Mouse (Mus musculus) ovary, postnatal 36 days (tissue): Measurements from ENCODE around the gene Plekhj1.

Experiments used
- DNase-seq: peaks from one replicate; pipeline ENCODE4 v3.0.0; 2022; ENCODE audit warnings: low spot score, mixed read lengths

The Plekhj1 gene

DNA sequence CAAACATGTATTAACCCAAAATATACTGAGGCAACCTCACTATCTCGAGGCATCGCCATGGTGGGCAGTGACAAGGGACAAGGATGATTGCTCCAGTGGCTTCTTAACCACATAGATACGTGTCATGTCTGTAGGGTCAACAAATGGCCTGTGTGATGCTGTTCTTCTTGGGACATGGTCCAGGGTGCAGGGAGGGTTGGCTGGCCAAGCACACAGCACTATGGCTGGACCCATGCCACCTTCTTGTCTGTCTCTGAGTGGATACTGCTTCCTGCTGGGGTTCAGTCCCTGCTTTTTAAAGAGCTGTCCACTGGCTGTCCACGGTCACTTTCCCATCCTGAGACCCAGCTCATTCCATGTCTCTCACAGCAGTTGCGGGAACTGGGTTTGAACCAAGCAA lies 21.3 kb downstream of the Plekhj1 start:
- no peak for DNase-seq

DNA sequence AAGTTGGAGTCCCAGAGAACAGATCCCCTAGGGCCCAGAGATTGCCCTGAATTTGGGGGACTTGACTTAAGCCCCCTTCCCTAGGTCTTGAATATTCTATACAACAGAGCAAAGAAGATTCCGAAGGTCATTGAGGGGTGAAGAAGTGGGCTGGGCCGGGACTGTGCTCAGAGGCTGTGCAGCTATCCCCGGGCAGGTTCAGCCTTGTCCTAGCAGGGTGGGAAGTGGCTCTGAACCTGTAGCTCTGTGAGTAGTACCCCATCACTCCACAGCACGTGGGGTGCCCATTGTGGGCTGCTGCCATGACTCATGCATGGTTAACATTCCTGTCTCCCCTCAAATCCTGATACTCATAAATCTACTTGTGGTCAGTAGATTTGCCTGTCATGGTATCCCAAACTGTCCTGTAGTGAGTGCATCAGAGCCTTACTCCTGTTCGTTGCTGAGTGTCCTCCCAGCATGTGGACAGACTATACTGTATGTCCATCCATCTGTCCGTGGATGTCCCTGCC lies 22.0 kb downstream of the Plekhj1 start:
- DNase-seq: no peak

GRCm38 (mm10) chr10:80775731-80776130 lies 22.7 kb downstream of the Plekhj1 start:
- no peak for DNase-seq

DNA sequence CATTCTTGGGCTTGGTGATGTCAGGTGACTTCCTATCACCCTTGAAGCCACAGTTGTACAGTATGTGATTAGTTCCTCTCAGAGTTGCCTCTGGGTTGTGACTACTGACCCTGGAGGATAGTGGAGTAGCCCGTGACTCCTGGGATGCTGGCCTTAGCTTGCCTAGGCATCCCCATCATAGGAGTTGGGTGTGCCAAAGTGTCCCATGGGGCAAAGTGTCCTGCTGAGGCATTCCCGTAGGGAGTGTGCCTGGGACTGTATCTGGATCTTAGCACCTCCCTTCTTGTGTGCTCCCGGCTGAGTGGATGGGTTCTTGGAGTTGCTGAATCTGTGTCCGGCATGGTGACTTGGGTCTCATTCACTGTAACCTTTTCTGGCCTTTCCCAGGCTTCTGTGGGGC lies 23.4 kb downstream of the Plekhj1 start:
- no peak for DNase-seq

DNA sequence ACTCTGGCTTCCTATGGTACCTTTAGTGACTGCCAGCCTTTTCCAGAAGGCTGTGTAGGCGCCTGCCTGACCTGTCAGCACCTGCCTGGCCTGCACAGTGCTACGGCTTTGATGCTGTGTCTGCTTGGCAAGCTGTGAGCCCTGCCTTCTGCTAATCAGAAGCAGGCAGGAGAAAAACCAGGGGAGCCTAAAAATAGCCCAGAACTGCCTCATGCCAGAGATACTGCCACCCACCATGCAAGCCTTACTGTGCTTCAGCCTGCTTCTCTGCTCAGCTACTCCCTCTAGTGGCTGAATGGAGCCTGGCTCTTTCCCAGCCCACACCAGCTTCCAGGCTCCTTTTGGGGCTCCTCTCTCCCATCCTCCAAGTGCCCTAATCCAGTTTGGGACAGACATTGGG lies 23.9 kb downstream of the Plekhj1 start:
- DNase-seq: peak; percentile 67

- DNase-seq: no peak
These were observed 24.6 kb downstream of the Plekhj1 start for GRCm38 (mm10) chr10:80773816-80774215.

DNA sequence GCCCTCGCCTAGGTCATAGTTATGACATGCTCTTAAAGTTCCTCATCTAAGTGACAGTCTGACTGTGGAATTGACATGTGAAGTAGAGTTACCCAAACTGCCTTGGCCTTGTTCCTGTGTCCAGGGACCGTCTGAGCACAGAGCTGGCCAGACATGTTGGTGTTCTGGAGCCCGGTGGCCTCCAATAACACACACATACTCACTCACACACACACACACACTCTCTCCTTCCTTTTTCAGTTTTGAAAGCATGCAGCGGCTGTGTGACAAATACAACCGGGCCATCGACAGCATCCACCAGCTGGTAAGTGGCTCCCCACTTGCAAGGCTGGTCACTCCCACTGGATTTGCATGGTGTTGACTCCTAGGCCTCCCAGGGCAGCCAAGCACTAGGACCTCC lies 30.1 kb downstream of the Plekhj1 start:
- DNase-seq: no peak

- no peak for DNase-seq
These were observed 32.1 kb downstream of the Plekhj1 start for GRCm38 (mm10) chr10:80766161-80766815.

DNA sequence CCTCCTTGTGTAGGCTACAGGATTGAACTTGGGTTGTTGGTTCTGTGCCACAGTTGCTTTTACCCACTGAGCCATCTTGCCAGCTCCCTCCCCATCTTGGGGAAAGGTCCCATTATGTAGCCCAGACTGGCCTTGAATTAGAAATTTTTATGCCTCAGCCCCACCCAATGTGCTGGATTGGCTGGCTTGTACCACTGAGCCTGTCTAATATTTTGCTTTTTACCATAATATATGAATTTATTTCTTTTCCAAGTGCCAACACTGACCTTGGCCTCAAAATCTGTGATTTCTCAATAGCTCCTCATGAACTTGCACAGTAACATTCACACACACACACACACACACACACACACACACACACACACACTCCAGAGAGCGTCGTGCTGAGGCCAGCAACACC lies 32.7 kb downstream of the Plekhj1 start:
- no peak for DNase-seq

DNA sequence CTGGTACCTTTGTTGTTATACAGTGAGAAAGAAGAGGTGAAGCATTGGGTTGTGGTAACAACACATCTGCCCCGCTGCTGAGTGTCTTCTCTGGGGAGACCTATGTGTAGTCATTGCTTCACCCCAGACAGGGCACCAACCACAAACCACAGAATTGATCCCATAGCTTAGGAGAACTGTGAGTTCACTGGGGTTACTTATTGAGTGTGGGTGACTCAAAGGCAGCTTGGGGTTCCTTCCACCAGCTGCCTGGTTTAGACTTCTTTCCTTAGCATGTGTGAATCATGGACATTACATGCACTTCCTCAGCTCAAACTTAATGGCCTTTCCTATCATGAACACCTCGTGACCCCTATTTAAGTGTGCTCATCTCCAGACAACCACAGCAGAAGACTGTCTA lies 34.9 kb downstream of the Plekhj1 start:
- no peak for DNase-seq

GRCm38 (mm10) chr10:80761821-80762220 lies 36.6 kb downstream of the Plekhj1 start:
- no peak for DNase-seq

DNA sequence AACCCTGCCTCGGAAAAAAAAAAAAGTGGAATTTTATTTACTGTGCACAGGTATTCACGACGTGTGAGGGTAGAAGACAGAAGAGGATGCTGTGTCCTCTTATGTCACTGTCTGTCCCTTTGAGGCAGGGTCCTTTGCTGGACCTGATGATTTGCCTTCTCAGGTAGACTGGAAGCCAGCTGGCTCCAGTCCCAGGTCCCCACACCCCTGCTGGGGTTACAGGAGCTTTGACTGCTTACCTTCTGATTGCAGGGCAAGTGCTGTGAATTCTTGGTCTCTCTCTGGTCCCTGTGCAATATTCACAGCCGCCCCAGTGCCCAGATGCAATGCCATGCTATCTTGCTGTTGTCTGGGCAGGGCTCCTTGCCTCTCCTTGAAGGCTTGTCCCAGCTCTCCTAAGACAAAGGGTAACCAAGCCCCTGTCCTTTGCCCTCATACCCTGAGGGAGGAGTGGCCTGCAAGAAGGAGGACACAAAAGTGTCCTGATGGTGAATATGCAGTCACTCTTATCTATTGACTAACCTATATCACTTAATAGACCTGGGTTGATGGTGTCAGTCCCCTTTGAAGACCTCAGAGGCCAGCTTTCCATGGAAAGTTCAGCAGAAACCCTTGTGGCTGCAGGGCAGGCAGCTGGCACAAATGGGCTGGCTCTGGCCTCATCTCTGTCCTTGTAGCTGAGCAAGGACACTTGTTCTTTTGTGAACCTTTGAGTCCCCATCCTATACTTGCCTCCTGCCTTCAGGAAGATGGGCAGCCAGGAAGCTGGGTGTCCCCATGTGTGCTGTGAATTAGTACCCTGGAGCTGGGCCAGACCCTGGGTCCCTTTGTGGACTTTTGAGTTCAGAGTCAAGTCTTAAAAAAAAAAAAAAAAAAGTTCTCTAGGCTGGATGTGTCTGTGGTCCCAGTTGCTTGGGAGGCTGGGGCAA lies 37.6 kb downstream of the Plekhj1 start:
- DNase-seq: no peak

- DNase-seq: no peak
These were observed 39.8 kb downstream of the Plekhj1 start for GRCm38 (mm10) chr10:80758651-80759050.

GRCm38 (mm10) chr10:80757717-80758116 lies 40.7 kb downstream of the Plekhj1 start:
- DNase-seq: peak; percentile 75

GRCm38 (mm10) chr10:80756967-80757366 lies 41.5 kb downstream of the Plekhj1 start:
- DNase-seq: no peak

GRCm38 (mm10) chr10:80756509-80756908 lies 41.9 kb downstream of the Plekhj1 start:
- no peak for DNase-seq

DNA sequence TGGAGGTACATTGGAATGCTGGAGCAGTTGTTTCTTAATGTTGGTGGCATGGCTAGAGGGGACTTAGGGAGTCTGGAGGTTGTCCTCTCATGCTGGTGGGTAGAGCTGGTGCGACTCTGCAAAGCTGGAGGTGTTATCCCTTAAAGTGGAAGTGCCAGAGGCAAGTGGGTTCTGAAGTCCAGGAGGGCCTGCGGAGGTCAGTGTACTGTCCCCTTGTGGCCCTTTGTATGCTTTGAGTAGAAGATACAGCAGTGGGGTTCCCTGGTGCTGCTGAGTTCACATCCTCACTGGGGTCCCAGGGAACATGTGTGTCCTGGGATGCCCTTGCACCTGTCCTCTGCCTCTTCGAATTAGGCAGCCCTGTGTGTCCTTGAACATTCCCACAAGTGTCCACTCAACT lies 42.3 kb downstream of the Plekhj1 start:
- no peak for DNase-seq

GRCm38 (mm10) chr10:80755291-80756015 lies 43.0 kb downstream of the Plekhj1 start:
- DNase-seq: no peak

DNA sequence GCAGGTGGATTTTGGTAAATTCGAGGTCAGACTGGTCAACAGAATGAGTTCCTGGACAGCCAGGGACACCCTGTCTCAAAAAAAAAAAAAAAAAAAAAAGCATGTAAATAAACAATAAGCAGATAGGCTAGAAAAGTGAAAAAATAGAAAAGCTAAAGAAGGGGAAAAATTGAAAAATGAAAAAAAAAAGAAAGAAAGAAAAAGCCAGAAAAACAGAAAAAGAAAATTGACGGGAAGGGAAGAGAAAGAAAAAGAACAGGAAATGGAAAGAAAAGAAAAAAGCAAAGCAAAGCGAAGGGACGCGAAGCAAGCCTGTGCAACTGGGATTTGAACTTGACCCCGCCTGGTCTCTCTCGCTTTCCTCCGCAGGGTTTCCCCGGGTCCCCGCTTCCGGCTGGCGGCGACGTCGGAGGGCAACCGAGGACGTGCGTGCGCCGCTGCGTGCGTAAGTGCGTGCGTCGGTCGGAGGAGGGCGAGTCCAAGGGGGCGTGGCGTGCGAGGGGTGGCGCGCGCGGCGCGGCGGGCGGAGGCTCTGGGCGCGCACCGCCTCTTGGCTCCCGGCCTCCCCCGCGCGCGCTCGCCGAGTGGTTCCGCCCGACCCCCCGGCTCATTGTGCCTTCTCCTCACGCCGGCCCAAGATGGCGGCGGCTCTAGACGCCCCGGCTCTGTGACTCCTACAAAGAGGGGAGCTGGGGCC lies 43.7 kb downstream of the Plekhj1 start, which contains the start of gene Dot1l:
Gene Dot1l, plus strand, starts transcription at position 613 of the 697 bp plus-strand sequence.
- DNase-seq: peak; percentile 99

- DNase-seq: peak; percentile 68
These were observed 46.3 kb downstream of the Plekhj1 start for GRCm38 (mm10) chr10:80752079-80752625.

- peak; percentile 34 for DNase-seq
These were observed 47.1 kb downstream of the Plekhj1 start for GRCm38 (mm10) chr10:80751188-80751832.
